Mouse (Mus musculus): ENCODE measurements around the gene Cemip. TPM values are rescaled to one million over a fixed set of nuclear protein-coding genes. Genes with fewer than 3 reads are reported as not detected.

Cemip gene
- polyA plus RNA-seq, 1 experiment from 2014 or later, result 0.41 TPM

- Histone ChIP-seq H3K9me3 (no peaks in the 10 kb centered on the region), H3K36me3 (no peaks in the 10 kb centered on the region), H3K27ac (peak overlapping the region; percentile 69; the same call in 1 of the 2 replicates), H3K4me1 (peaks cover 7% of the 10 kb centered on the region; the same call in 1 of the 2 replicates), H3K4me3 (no peak overlapping the region), H3K27me3 (ENCODE audit: insufficient read depth, poor library complexity, severe bottlenecking) (no peaks in the 10 kb centered on the region)
- WGBS, result 67% methylated on average over 5 of the region's 5 CpGs
- DNase-seq (ENCODE audit: low spot score), result no peak
These were observed 120.1 kb downstream of the Cemip start for GRCm38 (mm10) chr7:83966047-83966818.

GRCm38 (mm10) chr7:83965181-83965580 is 121.1 kb downstream of the Cemip start:
- no peak overlapping the region for H3K27ac ChIP-seq
- no peak overlapping the region for H3K4me3 ChIP-seq

GRCm38 (mm10) chr7:83952511-83952910 is 133.8 kb downstream of the Cemip start:
- peaks cover 23% of the 10 kb centered on the region for H3K4me1 ChIP-seq
- WGBS, result 83% methylated on average over 9 of the region's 9 CpGs
- DNase-seq (ENCODE audit: low spot score), result no peak
- H3K27ac ChIP-seq, result no peak overlapping the region
- H3K9me3 ChIP-seq, result no peaks in the 10 kb centered on the region
- H3K27me3 ChIP-seq (ENCODE audit: insufficient read depth, poor library complexity, severe bottlenecking), result no peaks in the 10 kb centered on the region
- no peaks in the 10 kb centered on the region for H3K36me3 ChIP-seq
- H3K4me3 ChIP-seq, result no peak overlapping the region

More at GRCm38 (mm10) chr7:83965181-83965580, 121.1 kb downstream of the Cemip start:
- DNase-seq (ENCODE audit: low spot score), result no peak
- Histone ChIP-seq H3K36me3 (no peaks in the 10 kb centered on the region), H3K27me3 (ENCODE audit: insufficient read depth, poor library complexity, severe bottlenecking) (no peaks in the 10 kb centered on the region), H3K4me1 (peaks cover 7% of the 10 kb centered on the region; the same call in 1 of the 2 replicates), H3K9me3 (no peaks in the 10 kb centered on the region)

- 73% methylated on average over 14 of the region's 14 CpGs for WGBS
- no peaks in the 10 kb centered on the region for H3K9me3 ChIP-seq
- H3K4me3 ChIP-seq, result no peak overlapping the region
- DNase-seq (ENCODE audit: low spot score), result no peak
- H3K27ac ChIP-seq, result no peak overlapping the region
- H3K36me3 ChIP-seq, result no peaks in the 10 kb centered on the region
- H3K4me1 ChIP-seq, result peaks cover 23% of the 10 kb centered on the region
- no peaks in the 10 kb centered on the region for H3K27me3 ChIP-seq (ENCODE audit: insufficient read depth, poor library complexity, severe bottlenecking)
These were observed 135.0 kb downstream of the Cemip start for GRCm38 (mm10) chr7:83951327-83951726.

- DNase-seq (ENCODE audit: low spot score), result peak; percentile 80
- H3K27me3 ChIP-seq (ENCODE audit: insufficient read depth, poor library complexity, severe bottlenecking), result no peaks in the 10 kb centered on the region
- WGBS, result 28% methylated on average over 6 of the region's 6 CpGs
- no peaks in the 10 kb centered on the region for H3K36me3 ChIP-seq
- H3K4me3 ChIP-seq, result no peak overlapping the region
- H3K27ac ChIP-seq, result peak overlapping the region; percentile 76; the same call in 1 of the 2 replicates
- H3K9me3 ChIP-seq, result no peaks in the 10 kb centered on the region
- H3K4me1 ChIP-seq, result peaks cover 23% of the 10 kb centered on the region
These were observed 136.6 kb downstream of the Cemip start for GRCm38 (mm10) chr7:83949662-83950061.

GRCm38 (mm10) chr7:83948743-83949142 is 137.6 kb downstream of the Cemip start:
- no peaks in the 10 kb centered on the region for H3K9me3 ChIP-seq
- DNase-seq (ENCODE audit: low spot score), result no peak
- no peaks in the 10 kb centered on the region for H3K27me3 ChIP-seq (ENCODE audit: insufficient read depth, poor library complexity, severe bottlenecking)
- no peak overlapping the region for H3K4me3 ChIP-seq
- H3K36me3 ChIP-seq, result no peaks in the 10 kb centered on the region
- WGBS, result 41% methylated on average over 7 of the region's 7 CpGs
- H3K27ac ChIP-seq, result peak overlapping the region; percentile 76
- H3K4me1 ChIP-seq, result peaks cover 23% of the 10 kb centered on the region

GRCm38 (mm10) chr7:83941701-83942101 is 144.6 kb downstream of the Cemip start:
- no peak for DNase-seq (ENCODE audit: low spot score)
- Histone ChIP-seq H3K4me1 (0 out of 2 replicates have a peak, but pooled peaks cover 4% of the 10 kb centered on the region), H3K27ac (no peak overlapping the region), H3K9me3 (no peaks in the 10 kb centered on the region), H3K27me3 (ENCODE audit: insufficient read depth, poor library complexity, severe bottlenecking) (no peaks in the 10 kb centered on the region), H3K4me3 (no peak overlapping the region), H3K36me3 (no peaks in the 10 kb centered on the region)
- 80% methylated on average over 8 of the region's 8 CpGs for WGBS

GRCm38 (mm10) chr7:83940136-83940535 is 146.2 kb downstream of the Cemip start:
- Histone ChIP-seq H3K9me3 (no peaks in the 10 kb centered on the region), H3K27me3 (ENCODE audit: insufficient read depth, poor library complexity, severe bottlenecking) (0 out of 2 replicates have a peak, but pooled peaks cover 6% of the 10 kb centered on the region), H3K27ac (no peak overlapping the region), H3K4me3 (no peak overlapping the region), H3K36me3 (no peaks in the 10 kb centered on the region), H3K4me1 (0 out of 2 replicates have a peak, but pooled peaks cover 4% of the 10 kb centered on the region)
- no peak for DNase-seq (ENCODE audit: low spot score)
- 77% methylated on average over 2 of the region's 2 CpGs for WGBS

- Histone ChIP-seq H3K36me3 (no peaks in the 10 kb centered on the region), H3K27me3 (ENCODE audit: insufficient read depth, poor library complexity, severe bottlenecking) (0 out of 2 replicates have a peak, but pooled peaks cover 10% of the 10 kb centered on the region), H3K27ac (no peak overlapping the region), H3K4me3 (no peak overlapping the region), H3K4me1 (0 out of 2 replicates have a peak, but pooled peaks cover 4% of the 10 kb centered on the region), H3K9me3 (no peaks in the 10 kb centered on the region)
- 61% methylated on average over 3 of the region's 3 CpGs for WGBS
- DNase-seq (ENCODE audit: low spot score), result no peak
These were observed 147.1 kb downstream of the Cemip start for GRCm38 (mm10) chr7:83939017-83939721.

- no peak for DNase-seq (ENCODE audit: low spot score)
- Histone ChIP-seq H3K27me3 (ENCODE audit: insufficient read depth, poor library complexity, severe bottlenecking) (no peaks in the 10 kb centered on the region), H3K4me1 (no peaks in the 10 kb centered on the region), H3K9me3 (no peaks in the 10 kb centered on the region), H3K36me3 (no peaks in the 10 kb centered on the region), H3K27ac (no peak overlapping the region), H3K4me3 (no peak overlapping the region)
- WGBS, result 49% methylated on average over 3 of the region's 3 CpGs
These were observed 164.7 kb downstream of the Cemip start for GRCm38 (mm10) chr7:83921637-83922036.

GRCm38 (mm10) chr7:83920241-83920640 is 166.1 kb downstream of the Cemip start:
- DNase-seq (ENCODE audit: low spot score), result no peak
- Histone ChIP-seq H3K4me1 (no peaks in the 10 kb centered on the region), H3K36me3 (no peaks in the 10 kb centered on the region), H3K27ac (no peak overlapping the region), H3K27me3 (ENCODE audit: insufficient read depth, poor library complexity, severe bottlenecking) (no peaks in the 10 kb centered on the region), H3K4me3 (no peak overlapping the region), H3K9me3 (no peaks in the 10 kb centered on the region)
- WGBS, result 66% methylated on average over 4 of the region's 4 CpGs

- H3K4me3 ChIP-seq, result no peak overlapping the region
- no peaks in the 10 kb centered on the region for H3K4me1 ChIP-seq
- 0% methylated on average over 3 of the region's 3 CpGs for WGBS
- H3K36me3 ChIP-seq, result no peaks in the 10 kb centered on the region
- no peaks in the 10 kb centered on the region for H3K9me3 ChIP-seq
- DNase-seq (ENCODE audit: low spot score), result no peak
- no peak overlapping the region for H3K27ac ChIP-seq
- no peaks in the 10 kb centered on the region for H3K27me3 ChIP-seq (ENCODE audit: insufficient read depth, poor library complexity, severe bottlenecking)
These were observed 171.7 kb downstream of the Cemip start for GRCm38 (mm10) chr7:83914566-83914965.

GRCm38 (mm10) chr7:83913995-83914394 is 172.3 kb downstream of the Cemip start:
- 68% methylated on average over 9 of the region's 9 CpGs for WGBS
- H3K27me3 ChIP-seq (ENCODE audit: insufficient read depth, poor library complexity, severe bottlenecking), result no peaks in the 10 kb centered on the region
- H3K4me3 ChIP-seq, result no peak overlapping the region
- H3K27ac ChIP-seq, result no peak overlapping the region
- no peaks in the 10 kb centered on the region for H3K9me3 ChIP-seq
- H3K4me1 ChIP-seq, result no peaks in the 10 kb centered on the region
- no peaks in the 10 kb centered on the region for H3K36me3 ChIP-seq
- no peak for DNase-seq (ENCODE audit: low spot score)
